Mouse (Mus musculus): ENCODE measurements at regions not wholly inside any gene's neighbourhood (a gene's known extent, or its start where the extent isn't known, plus 50 kb on each side); places are given as distances from the start of the nearest gene placed in this dataset.

DNA sequence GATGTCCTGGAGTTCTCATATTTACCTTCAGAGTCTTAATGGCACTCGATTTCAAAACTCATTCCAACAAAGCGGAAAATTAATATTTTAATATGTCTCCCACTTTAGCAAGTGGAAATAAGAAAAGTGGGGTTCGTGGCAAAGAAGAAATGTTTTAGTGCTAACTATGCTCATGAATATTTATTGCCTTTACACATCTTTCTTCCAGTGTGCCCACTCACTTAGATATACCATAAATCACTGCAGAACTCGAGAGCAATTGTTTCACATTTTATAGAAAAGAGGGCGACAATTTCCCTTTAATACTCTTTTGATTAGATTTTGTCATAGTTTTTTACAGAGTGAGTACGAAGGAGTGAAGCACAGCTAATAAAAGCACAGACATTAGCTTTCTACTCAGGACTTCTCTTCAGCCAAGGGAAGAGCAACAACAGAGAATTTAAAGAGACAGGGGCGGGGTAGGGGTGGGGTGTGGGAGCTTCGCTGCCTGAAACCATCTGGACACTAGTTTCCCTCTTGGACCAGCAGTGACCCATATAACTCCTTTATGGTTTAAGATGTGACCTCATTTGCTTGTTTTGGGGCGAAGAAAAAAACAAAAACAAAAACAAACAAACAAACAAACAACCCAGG is 207.6 kb upstream of the Negr1 start:
- Histone ChIP-seq H3K4me2 (no peak overlapping the region), H3K36me3 (no peaks in the 10 kb centered on the region), H3K9ac (no peak overlapping the region), H3K4me3 (no peak overlapping the region), H3K27ac (replicated peaks) (no peak overlapping the region), H3K4me1 (no peaks in the 10 kb centered on the region), H3K9me3 (no peaks in the 10 kb centered on the region), H3K27me3 (replicated peaks) (no peaks in the 10 kb centered on the region)
- WGBS, result 79% methylated on average over 9 of the region's 9 CpGs
- no peak for ATAC-seq (ENCODE audit: extremely low read depth, insufficient number of reproducible peaks, low FRiP score, low TSS enrichment)

DNA sequence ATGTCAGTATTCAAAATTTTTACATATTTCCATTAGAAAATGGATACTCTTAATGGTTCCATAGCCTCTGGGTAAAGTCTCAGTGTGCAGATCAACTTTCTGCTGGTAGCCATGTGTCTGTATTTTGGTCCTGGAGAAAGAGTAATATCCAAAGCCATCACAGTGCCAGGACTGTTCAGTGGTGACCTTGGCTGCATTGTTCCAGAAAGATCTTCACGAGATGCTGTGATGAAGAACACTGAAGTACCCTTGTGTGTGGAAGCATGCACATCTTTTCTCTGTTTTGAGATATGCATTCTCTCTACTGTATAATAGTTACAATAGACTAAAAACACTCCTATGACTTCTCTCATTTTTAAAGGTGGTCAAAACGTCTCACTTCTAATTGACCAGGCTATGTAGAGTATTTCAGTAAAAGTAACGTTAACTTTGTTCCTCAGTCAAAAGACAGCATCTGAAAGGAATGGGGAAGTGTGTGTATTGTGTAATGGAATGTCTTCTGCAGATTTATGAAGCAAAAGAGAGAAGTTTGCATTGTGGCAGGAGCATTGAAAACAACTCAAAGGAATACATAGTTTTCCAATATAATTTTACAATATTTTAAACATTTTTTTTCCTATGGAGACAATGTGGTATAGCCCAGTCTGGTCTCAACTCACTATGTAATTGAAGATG is 192.8 kb upstream of the Negr1 start:
- Histone ChIP-seq H3K4me3 (no peak overlapping the region), H3K4me2 (no peak overlapping the region), H3K27me3 (replicated peaks) (no peaks in the 10 kb centered on the region), H3K36me3 (no peaks in the 10 kb centered on the region), H3K9ac (no peak overlapping the region), H3K4me1 (no peaks in the 10 kb centered on the region), H3K27ac (replicated peaks) (no peak overlapping the region), H3K9me3 (no peaks in the 10 kb centered on the region)
- 62% methylated on average over 3 of the region's 3 CpGs for WGBS
- ATAC-seq (ENCODE audit: extremely low read depth, insufficient number of reproducible peaks, low FRiP score, low TSS enrichment), result no peak

DNA sequence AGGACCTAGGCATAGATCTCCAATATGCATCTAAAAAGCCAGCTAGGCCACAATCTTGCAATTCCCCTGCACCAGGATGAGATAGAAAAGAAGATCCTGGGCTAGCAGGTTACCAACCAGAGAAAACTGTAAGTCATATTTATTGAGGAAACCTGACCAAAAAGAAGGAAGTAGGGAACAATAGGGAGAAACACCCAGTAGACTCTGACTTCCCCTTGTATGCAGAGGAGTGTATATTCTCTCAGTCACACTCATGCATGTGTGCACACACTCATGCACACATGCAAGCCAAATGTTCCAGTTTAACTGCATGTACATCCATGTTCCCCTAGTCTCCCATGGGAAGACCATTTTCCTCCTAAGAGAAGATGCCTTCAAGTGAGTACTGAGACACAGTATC is 184.9 kb upstream of the Negr1 start:
- Histone ChIP-seq H3K27ac (replicated peaks) (no peak overlapping the region), H3K36me3 (no peaks in the 10 kb centered on the region), H3K4me3 (no peak overlapping the region), H3K4me1 (no peaks in the 10 kb centered on the region), H3K9ac (no peak overlapping the region), H3K4me2 (no peak overlapping the region), H3K9me3 (no peaks in the 10 kb centered on the region), H3K27me3 (replicated peaks) (no peaks in the 10 kb centered on the region)
- no peak for ATAC-seq (ENCODE audit: extremely low read depth, insufficient number of reproducible peaks, low FRiP score, low TSS enrichment)

DNA sequence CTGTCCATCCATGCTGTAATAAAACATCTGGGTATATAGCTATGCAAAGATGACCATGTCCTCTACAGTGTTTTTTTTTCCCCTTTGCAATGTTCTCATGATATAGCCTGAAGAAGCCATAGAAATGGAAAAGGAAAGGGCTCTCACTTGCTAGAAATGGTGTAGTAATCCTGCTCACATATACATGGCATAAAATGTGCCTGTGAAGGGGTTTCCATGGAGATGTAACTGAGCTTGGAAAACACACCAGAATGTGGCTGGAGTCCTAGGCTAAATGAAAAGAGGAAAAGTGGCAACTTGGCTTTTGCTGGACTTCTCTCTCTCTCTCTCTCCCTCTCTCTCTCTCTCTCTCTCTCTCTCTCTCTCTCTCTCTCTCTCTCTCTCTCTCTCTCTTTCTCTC is 178.7 kb upstream of the Negr1 start:
- H3K4me3 ChIP-seq, result no peak overlapping the region
- H3K9me3 ChIP-seq, result no peaks in the 10 kb centered on the region
- no peak overlapping the region for H3K9ac ChIP-seq
- H3K36me3 ChIP-seq, result no peaks in the 10 kb centered on the region
- H3K27ac ChIP-seq (replicated peaks), result no peak overlapping the region
- H3K27me3 ChIP-seq (replicated peaks), result no peaks in the 10 kb centered on the region
- H3K4me2 ChIP-seq, result no peak overlapping the region
- H3K4me1 ChIP-seq, result no peaks in the 10 kb centered on the region
- no peak for ATAC-seq (ENCODE audit: extremely low read depth, insufficient number of reproducible peaks, low FRiP score, low TSS enrichment)

DNA sequence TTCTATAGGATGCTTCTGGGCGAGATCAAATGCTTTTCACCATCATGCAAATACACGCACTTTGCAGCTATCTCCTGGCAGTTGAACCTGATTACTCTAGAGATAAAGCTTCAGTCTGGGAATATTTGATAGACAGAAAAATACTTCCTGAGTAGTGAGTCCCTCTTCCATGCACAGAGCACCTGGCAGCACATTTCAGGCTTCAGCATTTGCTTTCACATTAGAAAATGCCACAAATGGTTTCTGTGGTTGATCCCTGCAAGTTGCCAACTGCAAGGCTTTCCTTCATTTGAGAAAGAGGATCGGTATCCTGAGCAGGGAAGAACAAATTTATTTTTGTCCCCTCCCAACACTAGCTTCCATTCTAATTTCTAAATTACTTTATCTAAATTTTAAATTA is 155.5 kb upstream of the Negr1 start:
- no peaks in the 10 kb centered on the region for H3K36me3 ChIP-seq
- no peak for ATAC-seq (ENCODE audit: extremely low read depth, insufficient number of reproducible peaks, low FRiP score, low TSS enrichment)
- H3K27ac ChIP-seq (replicated peaks), result no peak overlapping the region
- no peak overlapping the region for H3K9ac ChIP-seq
- no peaks in the 10 kb centered on the region for H3K4me1 ChIP-seq
- H3K4me3 ChIP-seq, result no peak overlapping the region
- H3K4me2 ChIP-seq, result no peak overlapping the region
- no peaks in the 10 kb centered on the region for H3K9me3 ChIP-seq
- H3K27me3 ChIP-seq (replicated peaks), result no peaks in the 10 kb centered on the region
- WGBS, result 72% methylated on average over 3 of the region's 3 CpGs

DNA sequence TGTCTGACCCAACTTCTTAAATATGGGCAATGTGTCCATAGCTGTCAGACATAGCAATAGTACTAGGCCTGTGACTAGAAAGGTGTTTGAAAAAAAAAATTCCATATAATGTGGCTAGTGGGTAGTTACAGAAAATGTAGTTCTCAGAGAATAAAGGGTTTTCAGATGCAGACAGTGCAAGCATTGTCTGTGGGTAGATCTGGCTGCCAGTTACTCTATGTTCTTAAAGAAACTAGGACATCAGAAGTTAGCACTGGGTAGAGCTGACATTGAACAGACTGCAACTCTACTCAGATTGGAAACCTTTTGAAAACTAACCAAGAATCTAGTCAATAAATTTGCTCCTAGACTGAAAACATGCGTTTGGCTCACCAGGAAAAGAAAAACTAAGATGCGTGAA is 154.5 kb upstream of the Negr1 start:
- no peaks in the 10 kb centered on the region for H3K27me3 ChIP-seq (replicated peaks)
- H3K9ac ChIP-seq, result no peak overlapping the region
- no peak for ATAC-seq (ENCODE audit: extremely low read depth, insufficient number of reproducible peaks, low FRiP score, low TSS enrichment)
- no peaks in the 10 kb centered on the region for H3K9me3 ChIP-seq
- H3K27ac ChIP-seq (replicated peaks), result no peak overlapping the region
- no peaks in the 10 kb centered on the region for H3K36me3 ChIP-seq
- no peaks in the 10 kb centered on the region for H3K4me1 ChIP-seq
- no peak overlapping the region for H3K4me2 ChIP-seq
- no peak overlapping the region for H3K4me3 ChIP-seq
- 72% methylated on average over 2 of the region's 2 CpGs for WGBS

DNA sequence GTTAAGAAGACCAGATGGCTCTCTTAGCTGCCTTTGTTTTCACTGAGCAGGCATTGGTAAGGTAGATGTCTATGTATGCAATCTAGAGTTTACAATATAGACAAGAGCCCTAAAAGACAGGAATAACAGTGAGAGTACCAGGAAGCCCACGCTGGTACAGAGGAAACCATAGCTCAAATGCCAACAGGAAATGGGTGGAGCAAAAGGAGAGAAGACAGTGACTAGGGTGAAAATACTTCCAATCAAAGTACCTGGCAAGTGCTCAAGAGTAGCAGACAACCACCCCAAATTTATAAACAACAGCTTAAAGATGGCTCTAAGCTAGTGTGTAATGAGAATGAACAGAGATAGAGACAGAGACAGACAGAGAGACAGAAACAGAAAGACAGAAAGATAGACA is 151.5 kb upstream of the Negr1 start:
- H3K4me3 ChIP-seq, result no peak overlapping the region
- WGBS, result 35% methylated on average over 1 of the region's 1 CpGs
- H3K27me3 ChIP-seq (replicated peaks), result no peaks in the 10 kb centered on the region
- ATAC-seq (ENCODE audit: extremely low read depth, insufficient number of reproducible peaks, low FRiP score, low TSS enrichment), result no peak
- H3K36me3 ChIP-seq, result no peaks in the 10 kb centered on the region
- H3K9ac ChIP-seq, result no peak overlapping the region
- H3K4me2 ChIP-seq, result no peak overlapping the region
- no peaks in the 10 kb centered on the region for H3K9me3 ChIP-seq
- H3K4me1 ChIP-seq, result no peaks in the 10 kb centered on the region
- no peak overlapping the region for H3K27ac ChIP-seq (replicated peaks)

DNA sequence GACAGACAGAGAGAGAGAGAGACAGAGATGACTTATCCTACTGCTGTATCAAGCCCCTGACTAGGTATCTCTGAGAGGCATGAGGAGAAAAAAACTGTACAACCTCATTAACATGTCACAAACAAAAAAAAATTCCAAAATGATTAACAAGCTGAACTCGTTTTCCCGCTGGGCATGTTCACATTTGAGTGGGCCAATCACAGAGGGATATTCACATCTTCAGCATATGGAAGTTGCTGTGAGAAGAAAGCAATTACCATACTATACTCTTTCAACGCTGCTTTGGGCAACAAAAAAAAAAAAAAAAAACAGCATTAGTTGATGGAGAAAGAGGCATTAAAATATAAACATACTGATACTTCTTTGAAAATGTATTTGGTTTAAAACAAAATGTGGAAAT is 148.8 kb upstream of the Negr1 start:
- Histone ChIP-seq H3K4me2 (no peak overlapping the region), H3K9ac (no peak overlapping the region), H3K4me3 (no peak overlapping the region), H3K36me3 (no peaks in the 10 kb centered on the region), H3K27ac (replicated peaks) (no peak overlapping the region), H3K4me1 (no peaks in the 10 kb centered on the region), H3K27me3 (replicated peaks) (no peaks in the 10 kb centered on the region), H3K9me3 (no peaks in the 10 kb centered on the region)
- no peak for ATAC-seq (ENCODE audit: extremely low read depth, insufficient number of reproducible peaks, low FRiP score, low TSS enrichment)
- 73% methylated on average over 3 of the region's 3 CpGs for WGBS

DNA sequence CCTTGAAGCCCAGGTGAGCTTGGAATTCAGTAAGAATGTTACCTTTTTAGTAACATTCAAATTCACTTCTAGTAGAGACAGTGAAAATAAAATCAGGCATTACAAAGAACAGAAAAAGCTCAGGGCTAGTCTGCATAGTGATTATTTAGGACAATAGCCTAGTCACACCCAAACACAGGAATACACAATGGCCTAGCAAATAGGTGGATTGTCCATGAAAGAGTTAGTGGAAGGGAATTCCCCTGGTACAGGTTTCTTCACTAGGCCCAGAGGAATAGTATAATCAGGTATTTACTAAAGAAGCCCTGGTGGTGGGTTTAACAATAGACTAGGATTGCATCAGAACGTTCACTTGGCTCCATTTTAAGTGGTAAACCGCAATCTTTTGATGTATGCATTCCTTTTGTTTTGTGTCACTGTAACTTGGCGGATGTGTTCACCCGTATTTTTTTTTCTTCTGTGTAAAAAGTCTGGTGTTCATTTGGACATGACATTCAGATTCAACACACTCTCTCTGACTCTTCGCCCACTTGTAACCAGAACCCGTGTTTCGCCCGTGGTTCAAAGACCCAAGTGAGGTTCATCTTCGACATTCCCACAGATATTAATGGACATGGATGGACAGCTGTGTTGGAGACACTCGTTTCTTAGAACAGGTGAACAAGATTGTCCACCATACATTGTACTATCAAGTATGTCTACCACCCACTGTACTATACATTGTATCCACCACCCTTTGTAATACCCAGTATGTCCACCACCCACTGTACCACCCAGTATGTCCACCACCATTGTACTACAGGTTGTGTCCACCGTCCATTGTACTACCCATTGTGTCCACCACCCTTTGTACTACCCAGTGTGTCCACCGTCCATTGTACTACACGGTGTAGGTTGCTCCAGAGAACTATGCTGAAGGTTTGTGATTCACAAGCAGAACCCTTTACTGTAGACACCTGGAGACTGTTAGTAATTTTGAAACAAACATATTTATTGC is 146.9 kb upstream of the Negr1 start:
- no peaks in the 10 kb centered on the region for H3K27me3 ChIP-seq (replicated peaks)
- no peaks in the 10 kb centered on the region for H3K36me3 ChIP-seq
- 80% methylated on average over 13 of the region's 13 CpGs for WGBS
- no peak for ATAC-seq (ENCODE audit: extremely low read depth, insufficient number of reproducible peaks, low FRiP score, low TSS enrichment)
- no peak overlapping the region for H3K27ac ChIP-seq (replicated peaks)
- no peaks in the 10 kb centered on the region for H3K9me3 ChIP-seq
- H3K4me1 ChIP-seq, result no peaks in the 10 kb centered on the region
- H3K4me2 ChIP-seq, result no peak overlapping the region
- H3K4me3 ChIP-seq, result no peak overlapping the region
- no peak overlapping the region for H3K9ac ChIP-seq

DNA sequence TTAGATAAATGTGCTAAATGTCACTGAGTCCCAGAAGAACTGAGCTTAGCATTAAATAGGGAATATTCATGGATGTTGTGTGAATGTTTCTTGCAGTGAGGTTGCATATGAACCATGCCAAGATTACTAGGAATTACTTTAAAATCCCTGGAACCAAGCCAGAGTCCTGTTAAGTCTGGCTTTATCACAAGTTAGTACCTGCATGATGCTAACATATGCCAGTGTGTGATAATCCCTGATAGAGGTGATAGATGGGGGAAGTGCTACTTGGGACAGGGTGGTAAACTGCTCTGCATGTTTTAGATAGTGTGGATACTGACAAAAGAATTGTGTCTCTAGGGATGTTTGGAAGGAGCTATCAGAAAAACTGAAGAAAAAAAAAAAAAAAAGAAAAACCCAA is 143.5 kb upstream of the Negr1 start:
- H3K27me3 ChIP-seq (replicated peaks), result no peaks in the 10 kb centered on the region
- H3K36me3 ChIP-seq, result no peaks in the 10 kb centered on the region
- H3K27ac ChIP-seq (replicated peaks), result no peak overlapping the region
- no peak overlapping the region for H3K9ac ChIP-seq
- H3K4me3 ChIP-seq, result no peak overlapping the region
- no peak for ATAC-seq (ENCODE audit: extremely low read depth, insufficient number of reproducible peaks, low FRiP score, low TSS enrichment)
- H3K9me3 ChIP-seq, result no peaks in the 10 kb centered on the region
- H3K4me2 ChIP-seq, result no peak overlapping the region
- H3K4me1 ChIP-seq, result no peaks in the 10 kb centered on the region

DNA sequence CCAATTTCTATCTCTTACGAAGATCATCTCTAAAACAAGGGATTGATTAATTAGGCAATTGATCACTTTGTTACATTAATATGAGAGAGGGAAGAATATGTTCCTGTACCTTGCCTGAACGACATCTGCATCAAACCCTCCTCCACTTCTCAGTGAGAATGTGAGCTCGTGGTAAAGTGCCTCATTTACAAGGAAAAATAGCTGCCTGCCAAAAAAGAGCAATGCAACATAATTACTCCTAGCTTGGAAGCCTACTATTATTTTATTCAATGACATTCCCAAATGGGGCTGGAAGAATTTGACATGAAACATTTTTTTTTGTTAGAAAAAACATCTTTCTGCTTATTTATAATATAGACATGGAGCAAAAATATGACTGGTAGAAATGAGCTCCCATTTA is 138.5 kb upstream of the Negr1 start:
- no peaks in the 10 kb centered on the region for H3K9me3 ChIP-seq
- no peaks in the 10 kb centered on the region for H3K36me3 ChIP-seq
- no peaks in the 10 kb centered on the region for H3K27me3 ChIP-seq (replicated peaks)
- no peak overlapping the region for H3K4me3 ChIP-seq
- no peak overlapping the region for H3K4me2 ChIP-seq
- no peak for ATAC-seq (ENCODE audit: extremely low read depth, insufficient number of reproducible peaks, low FRiP score, low TSS enrichment)
- no peak overlapping the region for H3K27ac ChIP-seq (replicated peaks)
- WGBS, result 57% methylated on average over 3 of the region's 3 CpGs
- H3K9ac ChIP-seq, result no peak overlapping the region
- no peaks in the 10 kb centered on the region for H3K4me1 ChIP-seq

All from heart, embryonic 13.5 days (tissue).